ENCODE assay signal across 32 mouse cellular contexts in the genomic region with DNA sequence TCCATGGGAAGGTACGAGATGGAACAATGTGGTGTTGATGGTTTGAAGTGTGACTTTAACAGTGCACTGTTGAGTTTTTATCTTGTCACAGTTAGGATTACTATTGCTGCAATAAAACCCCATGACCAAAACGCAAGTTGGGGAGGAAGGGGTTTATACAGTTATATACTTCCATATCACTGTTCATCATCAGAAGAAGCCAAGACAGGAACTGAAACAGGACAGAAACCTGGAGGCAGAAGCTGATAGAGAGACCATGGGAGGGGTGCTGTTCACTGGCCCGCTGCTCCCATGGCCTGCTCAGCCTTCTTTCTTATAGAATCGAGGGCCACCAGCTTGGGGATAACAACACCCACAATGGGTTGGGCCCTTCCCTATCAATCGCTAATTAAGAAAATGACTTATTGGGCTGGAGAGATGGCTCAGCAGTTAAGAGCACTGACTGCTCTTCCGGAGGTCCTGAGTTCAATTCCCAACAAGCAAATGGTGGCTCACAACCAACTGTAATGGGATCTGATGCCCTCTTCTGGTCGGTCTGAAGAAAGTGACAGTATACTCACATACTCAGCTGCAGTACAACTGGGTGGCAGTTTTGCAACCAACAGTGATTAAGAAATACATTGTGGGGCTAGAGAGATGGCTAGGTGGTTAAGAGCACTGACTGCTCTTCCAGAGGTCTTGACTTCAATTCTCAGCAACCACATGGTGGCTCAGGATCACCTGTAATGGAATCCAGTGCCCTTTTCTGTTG. TPM values are rescaled to one million over a fixed set of nuclear protein-coding genes. Genes with fewer than 3 reads are reported as not detected.
DNase-seq lines count a peak whose midpoint lies in the region; ATAC-seq and TF ChIP-seq lines count a peak whose summit lies in the region.
"Had no signal": no experiment of that assay in that cellular context is flagged by ENCODE, and none has a peak within 500 bp of the region (broad histone marks: within the 10 kb centered on the region; RNA-seq: fewer than 3 reads in every experiment).

No protein-coding gene starts in this region.

- H3K9me3 ChIP-seq in liver, embryonic 14.5 days (ENCODE audit: control insufficient read depth, low read length) = no peaks in the 10 kb centered on the region
- H3K9me3 ChIP-seq in liver, embryonic 12.5 days (replicated peaks) = no peaks in the 10 kb centered on the region
- H3K9me3 ChIP-seq in midbrain, embryonic 16.5 days (replicated peaks; ENCODE audit: control insufficient read depth, low read length, poor library complexity, severe bottlenecking) = no peaks in the 10 kb centered on the region
- H3K9me3 ChIP-seq: embryonic facial prominence, embryonic 13.5 days; forebrain, embryonic 12.5 days; heart, embryonic 10.5 days; liver, embryonic 13.5 days; megakaryocyte, embryonic 14.5 days; midbrain, embryonic 13.5 days had no signal

- no peaks in the 10 kb centered on the region for H3K27me3 ChIP-seq in liver, embryonic 14.5 days (ENCODE audit: control insufficient read depth, insufficient read depth, low read length)
- H3K27me3 ChIP-seq in liver, embryonic 12.5 days (replicated peaks) = no peaks in the 10 kb centered on the region
- no peaks in the 10 kb centered on the region for H3K27me3 ChIP-seq in splenic B cell, adult 2 months (ENCODE audit: control insufficient read depth, insufficient read depth, low read length, poor library complexity, severe bottlenecking)
- H3K27me3 ChIP-seq in midbrain, embryonic 16.5 days (ENCODE audit: control insufficient read depth, insufficient read depth, low read depth, low read length) = no peaks in the 10 kb centered on the region
- H3K27me3 ChIP-seq: embryonic facial prominence, embryonic 13.5 days; forebrain, embryonic 12.5 days; limb, embryonic 12.5 days; liver, embryonic 13.5 days; megakaryocyte, embryonic 14.5 days; midbrain, embryonic 13.5 days had no signal

- ATAC-seq in liver, embryonic 14.5 days (ENCODE audit: insufficient read depth) = no peak
- ATAC-seq in liver, embryonic 12.5 days = no peak
- peak; percentile 31 for ATAC-seq in common myeloid progenitor, adult 5-6 weeks (replicated peaks; ENCODE audit: low read depth, poor library complexity, severe bottlenecking)
- no peak for ATAC-seq in midbrain, embryonic 16.5 days
- ATAC-seq: midbrain, embryonic 13.5 days; Patski had no signal

- no peak overlapping the region for H3K4me3 ChIP-seq in liver, embryonic 14.5 days (ENCODE audit: insufficient read depth in 1 of 2, low read depth in 2 of 2, low read length in 2 of 2)
- H3K4me3 ChIP-seq in liver, embryonic 12.5 days = no peak overlapping the region
- H3K4me3 ChIP-seq in midbrain, embryonic 16.5 days (ENCODE audit: low read depth, low read length) = no peak overlapping the region
- H3K4me3 ChIP-seq: embryonic facial prominence, embryonic 13.5 days; erythroblast, embryonic 14.5 days; forebrain, embryonic 12.5 days; gastrocnemius, adult 2 months; heart, embryonic 10.5 days; limb, embryonic 12.5 days; liver, embryonic 13.5 days; megakaryocyte, embryonic 14.5 days; midbrain, embryonic 13.5 days had no signal

- H3K9ac ChIP-seq in liver, embryonic 14.5 days (replicated peaks) = no peak overlapping the region
- H3K9ac ChIP-seq in liver, embryonic 12.5 days = no peak overlapping the region
- H3K9ac ChIP-seq in midbrain, embryonic 16.5 days (ENCODE audit: low read depth, low read length) = no peak overlapping the region
- H3K9ac ChIP-seq: embryonic facial prominence, embryonic 13.5 days; forebrain, embryonic 12.5 days; hindbrain, embryonic 14.5 days; limb, embryonic 12.5 days; liver, embryonic 13.5 days; midbrain, embryonic 13.5 days had no signal

- 68% methylated on average over 7 of the region's 7 CpGs for WGBS in liver, embryonic 14.5 days (ENCODE audit: insufficient replicate concordance)
- WGBS in liver, embryonic 12.5 days (ENCODE audit: insufficient replicate concordance) = 75% methylated on average over 7 of the region's 7 CpGs
- WGBS in midbrain, embryonic 16.5 days = 93% methylated on average over 7 of the region's 7 CpGs

- no peak for DNase-seq in liver, embryonic 14.5 days (ENCODE audit: low read depth in 3 of 3, low spot score in 3 of 3)
- DNase-seq in A20 (ENCODE audit: low read depth, low spot score) = peak; percentile 28
- peak; percentile 45 for DNase-seq in splenic B cell, adult 2 months (ENCODE audit: low read depth, low spot score)
- DNase-seq in adrenal gland, postnatal 14 days = no peak
- DNase-seq: adrenal gland, adult 8-10 months; cerebellum, adult 2 months; cerebellum, postnatal 25 days; embryo, embryonic 11 days; gastrocnemius, adult 2 months; heart, postnatal 4 days; kidney, adult 9 months; kidney, postnatal 25 days; liver, embryonic 13.5 days; right cerebral cortex, adult 18-20 months; right cerebral cortex, postnatal 4 days had no signal

- peak; percentile 31 for TF ChIP-seq CTCF in liver, embryonic 14.5 days (IDR thresholded peaks at IDR 0.05; ENCODE audit: low read depth)

- H3K36me3 ChIP-seq in liver, embryonic 14.5 days (replicated peaks; ENCODE audit: control insufficient read depth, insufficient read depth, low read depth) = no peaks in the 10 kb centered on the region
- no peaks in the 10 kb centered on the region for H3K36me3 ChIP-seq in liver, embryonic 12.5 days
- no peaks in the 10 kb centered on the region for H3K36me3 ChIP-seq in splenic B cell, adult 2 months (ENCODE audit: control insufficient read depth, insufficient read depth, low read length, poor library complexity, severe bottlenecking)
- no peaks in the 10 kb centered on the region for H3K36me3 ChIP-seq in midbrain, embryonic 16.5 days (ENCODE audit: control insufficient read depth, insufficient read depth, low read length)
- H3K36me3 ChIP-seq: embryonic facial prominence, embryonic 13.5 days; forebrain, embryonic 12.5 days; heart, embryonic 10.5 days; limb, embryonic 12.5 days; liver, embryonic 13.5 days; midbrain, embryonic 13.5 days had no signal

- no peak overlapping the region for H3K4me2 ChIP-seq in liver, embryonic 14.5 days (ENCODE audit: low read depth)
- H3K4me2 ChIP-seq in liver, embryonic 12.5 days = no peak overlapping the region
- no peak overlapping the region for H3K4me2 ChIP-seq in midbrain, embryonic 16.5 days (ENCODE audit: low read length)
- H3K4me2 ChIP-seq: embryonic facial prominence, embryonic 13.5 days; forebrain, embryonic 12.5 days; hindbrain, embryonic 14.5 days; limb, embryonic 12.5 days; liver, embryonic 13.5 days; midbrain, embryonic 13.5 days had no signal

- H3K4me1 ChIP-seq in liver, embryonic 14.5 days (replicated peaks; ENCODE audit: control insufficient read depth in 2 of 2, insufficient read depth in 2 of 2, low read length in 1 of 2) = peaks cover 1 to 3% of the 10 kb centered on the region in 2 experiments; a peak in 2 of 4 replicates
- H3K4me1 ChIP-seq in liver, embryonic 12.5 days = peaks cover 6% of the 10 kb centered on the region
- H3K4me1 ChIP-seq in midbrain, embryonic 16.5 days (ENCODE audit: control insufficient read depth, insufficient read depth, low read length) = no peaks in the 10 kb centered on the region
- H3K4me1 ChIP-seq: embryonic facial prominence, embryonic 13.5 days; forebrain, embryonic 12.5 days; midbrain, embryonic 13.5 days had no signal

- no peak for TF ChIP-seq EP300 in liver, embryonic 14.5 days (IDR thresholded peaks at IDR 0.05; ENCODE audit: low read depth)

- no peak overlapping the region for H3K27ac ChIP-seq in liver, embryonic 14.5 days
- no peak overlapping the region for H3K27ac ChIP-seq in liver, embryonic 12.5 days
- no peak overlapping the region for H3K27ac ChIP-seq in midbrain, embryonic 16.5 days (ENCODE audit: low read length)
- H3K27ac ChIP-seq: embryonic facial prominence, embryonic 13.5 days; forebrain, embryonic 12.5 days; gastrocnemius, adult 2 months; heart, embryonic 10.5 days; hindbrain, embryonic 14.5 days; limb, embryonic 12.5 days; liver, embryonic 13.5 days; midbrain, embryonic 13.5 days had no signal

RNA-seq across cellular contexts. Expression of a gene that starts 53.1 kb away (rescaled TPM):
- polyA plus RNA-seq in liver, embryonic 14.5 days (2012; rRNA removed) = 0.02 TPM in 1 of 2 replicates, not detected in the other
- polyA plus RNA-seq in liver, embryonic 14.5 days (2014; fragmentation: Nextera tagmentation; extraction: Ambion mirVana) = not detected in 2 replicates
- polyA plus RNA-seq in liver, embryonic 12.5 days (2016; fragmentation: Nextera tagmentation; extraction: Ambion mirVana) = 0.17 TPM in 1 of 2 replicates, not detected in the other
- 0.27 and 1.7 TPM in 2 replicates for total RNA-seq in common myeloid progenitor, adult 5-6 weeks (2017)
- total RNA-seq in adrenal gland, postnatal 14 days (2021) = 0.23 TPM in 1 of 2 replicates, not detected in the other
- polyA plus RNA-seq in midbrain, embryonic 16.5 days (2015; fragmentation: Nextera tagmentation; extraction: Ambion mirVana) = not detected in 2 replicates
- total RNA-seq: adrenal gland, adult 8-10 months; ES-E14; gastrocnemius, adult 2 months; heart, postnatal 4 days had no signal
- polyA plus RNA-seq: cerebellum, adult 2 months; embryonic facial prominence, embryonic 13.5 days; erythroblast, embryonic 14.5 days; gonadal fat pad, adult 2 months; heart, embryonic 10.5 days; intestine, embryonic 14.5 days; limb, embryonic 12.5 days; lung, embryonic 16.5 days; neural tube, embryonic 11.5 days had no signal

RNA-seq across cellular contexts. Expression of a gene that starts 58.3 kb away (rescaled TPM):
- 2.4 and 3.1 TPM in 2 replicates for polyA plus RNA-seq in liver, embryonic 14.5 days (2012; rRNA removed)
- 2.8 and 2.9 TPM in 2 replicates for polyA plus RNA-seq in liver, embryonic 14.5 days (2014; fragmentation: Nextera tagmentation; extraction: Ambion mirVana)
- 4.9 and 5.8 TPM in 2 replicates for polyA plus RNA-seq in liver, embryonic 12.5 days (2016; fragmentation: Nextera tagmentation; extraction: Ambion mirVana)
- 20.6 and 26.9 TPM in 2 replicates for total RNA-seq in common myeloid progenitor, adult 5-6 weeks (2017)
- total RNA-seq in adrenal gland, postnatal 14 days (2021) = 52.1 and 53.6 TPM in 2 replicates
- 12.4 and 12.6 TPM in 2 replicates for polyA plus RNA-seq in midbrain, embryonic 16.5 days (2015; fragmentation: Nextera tagmentation; extraction: Ambion mirVana)

Comparison
In these comparisons a context has a peak if more than half of its experiments do, and no peak if none do; other contexts are left out.
1. DNase-seq: peak in A20 (single experiment) and splenic B cell, adult 2 months (single experiment); none in liver, embryonic 14.5 days (0 of 3) and adrenal gland, postnatal 14 days (single experiment).